Mouse (Mus musculus): Measurements from ENCODE around the gene Dctpp1.
"Not testable (repeated sequence)": the region's sequence is repeated elsewhere in the genome, so short reads cannot be mapped to it uniquely, and the experiment has no call there.

The Dctpp1 gene

DNA sequence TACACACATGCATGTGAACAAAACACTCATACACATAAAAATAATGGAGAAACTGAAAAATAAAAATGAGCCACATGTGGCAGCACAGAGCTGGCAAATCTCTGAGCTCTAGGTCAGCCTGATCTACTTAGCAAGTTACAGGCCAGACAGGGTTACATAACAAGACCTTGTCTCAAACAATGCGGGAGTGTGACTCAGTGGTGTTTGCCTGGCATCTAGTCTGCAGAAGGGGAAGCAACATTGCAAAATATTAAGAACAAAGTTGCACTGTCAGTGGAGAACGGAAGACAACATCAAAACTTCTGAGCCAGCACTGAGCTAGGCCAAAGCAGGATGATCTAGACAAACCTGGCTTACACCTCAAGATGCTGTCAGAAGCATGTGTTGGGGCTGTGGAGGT is 9.7 kb upstream of the Dctpp1 start:
- DNase-seq (ENCODE audit: low spot score in 2 of 2), result no peak

DNA sequence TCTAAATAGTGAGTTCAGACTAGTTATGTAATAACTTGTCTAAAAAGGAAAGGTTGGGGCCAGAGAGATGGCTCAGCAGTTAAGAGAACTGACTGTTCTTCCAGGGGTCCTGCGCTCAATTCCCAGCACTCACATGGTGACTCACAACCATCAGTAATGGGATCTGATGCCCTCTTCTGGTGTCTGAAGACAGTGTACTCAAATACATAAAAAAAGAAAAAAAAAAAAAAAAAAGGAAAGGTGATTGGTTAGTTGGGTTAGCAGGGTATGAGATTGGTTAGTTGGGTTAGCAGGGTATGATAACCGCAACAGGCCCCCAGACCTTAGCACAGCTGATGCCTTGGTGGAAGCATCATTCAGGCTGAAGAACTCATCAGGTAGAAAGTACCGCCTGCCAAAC is 3.0 kb upstream of the Dctpp1 start:
- DNase-seq (ENCODE audit: low spot score in 2 of 2), result no peak

DNA sequence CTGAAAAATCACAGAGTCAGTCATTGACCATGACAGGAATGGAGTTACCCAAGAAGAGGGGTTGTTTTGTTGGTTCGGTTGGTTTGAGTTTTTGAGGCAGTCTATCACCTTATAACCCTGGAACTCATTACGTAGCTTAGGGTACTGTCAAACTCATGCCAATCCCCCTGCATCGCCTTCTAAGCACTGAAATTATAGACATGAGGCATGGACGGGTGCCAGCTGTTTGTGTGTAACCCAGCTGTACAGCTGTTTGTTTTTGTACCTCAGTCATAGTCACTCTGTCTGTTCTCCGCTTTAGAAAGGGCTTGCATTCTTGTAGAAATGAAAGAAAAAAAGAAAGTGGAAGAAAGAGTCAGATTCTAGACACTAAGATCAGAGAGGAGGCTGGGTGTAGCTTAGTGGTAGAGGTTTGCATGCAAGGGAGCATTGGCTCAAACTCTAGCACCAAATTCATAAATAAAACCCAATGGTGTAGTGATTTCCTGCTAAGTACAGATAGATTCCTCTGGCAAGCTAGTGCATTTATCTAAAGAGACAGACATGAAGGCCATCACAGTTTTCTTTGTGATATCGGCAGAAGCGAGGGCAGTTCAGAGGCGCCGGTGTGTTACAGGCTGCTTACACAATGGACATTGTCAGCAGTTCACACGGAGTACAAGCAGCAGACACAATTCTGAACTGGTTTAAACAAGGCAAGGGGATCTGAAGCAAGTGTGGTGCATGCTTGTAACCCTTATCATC is 1.9 kb upstream of the Dctpp1 start:
- no peak for DNase-seq (ENCODE audit: low spot score in 2 of 2)

DNA sequence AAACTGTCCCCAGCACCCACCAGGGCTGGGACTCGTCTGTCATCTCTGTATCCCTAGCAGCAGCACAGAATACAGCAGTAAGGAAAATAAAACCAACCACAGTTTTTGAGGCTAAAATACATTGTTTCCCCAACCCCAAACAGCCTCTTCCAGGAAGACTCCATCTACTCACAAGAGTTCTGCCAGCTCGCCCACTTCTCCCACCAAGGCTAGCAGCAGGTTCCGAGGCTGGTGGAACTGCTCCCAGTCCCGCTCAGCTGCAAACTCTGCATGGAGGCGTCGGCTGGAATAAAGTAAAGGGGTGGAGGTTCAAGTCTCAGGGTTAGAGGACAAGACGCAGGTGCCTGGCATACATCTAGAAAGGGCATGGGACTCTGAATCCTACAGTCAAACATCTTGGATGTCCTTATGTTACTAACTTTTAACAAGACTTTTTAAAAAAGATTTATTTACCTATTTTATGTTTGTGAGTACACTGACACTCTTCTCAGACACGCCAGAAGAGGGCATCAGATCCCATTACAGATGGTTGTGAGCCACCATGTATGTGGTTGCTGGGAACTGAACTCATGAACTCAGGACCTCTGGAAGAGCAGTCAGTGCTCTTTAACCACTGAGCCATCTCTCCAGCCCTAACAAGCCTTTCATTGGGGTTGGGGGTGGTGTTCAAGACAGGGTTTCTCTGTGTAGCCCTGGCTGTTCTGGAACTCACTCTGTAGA is 1.2 kb downstream of the Dctpp1 start:
- no peak for DNase-seq (ENCODE audit: low spot score in 2 of 2)

DNA sequence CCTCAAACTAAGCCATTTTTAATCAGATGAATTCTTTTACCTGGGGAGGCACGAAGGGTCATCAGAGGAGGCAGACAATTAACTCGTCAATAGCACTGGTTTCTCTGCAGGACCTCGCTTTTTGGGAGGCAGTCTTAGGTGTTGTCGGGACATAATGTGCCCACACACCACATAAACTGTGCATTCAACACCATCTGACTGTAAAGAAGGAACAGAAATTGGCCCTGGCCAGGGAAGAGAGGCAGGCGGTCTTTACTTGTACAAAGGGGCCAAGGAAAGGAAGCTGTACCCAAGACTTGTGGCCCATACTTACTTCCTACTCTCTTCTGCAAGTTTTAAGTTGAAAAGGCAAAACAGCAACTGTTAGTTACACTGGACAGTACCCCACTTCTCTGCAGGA is 4.0 kb downstream of the Dctpp1 start:
- DNase-seq (ENCODE audit: low spot score in 2 of 2), result no peak

DNA sequence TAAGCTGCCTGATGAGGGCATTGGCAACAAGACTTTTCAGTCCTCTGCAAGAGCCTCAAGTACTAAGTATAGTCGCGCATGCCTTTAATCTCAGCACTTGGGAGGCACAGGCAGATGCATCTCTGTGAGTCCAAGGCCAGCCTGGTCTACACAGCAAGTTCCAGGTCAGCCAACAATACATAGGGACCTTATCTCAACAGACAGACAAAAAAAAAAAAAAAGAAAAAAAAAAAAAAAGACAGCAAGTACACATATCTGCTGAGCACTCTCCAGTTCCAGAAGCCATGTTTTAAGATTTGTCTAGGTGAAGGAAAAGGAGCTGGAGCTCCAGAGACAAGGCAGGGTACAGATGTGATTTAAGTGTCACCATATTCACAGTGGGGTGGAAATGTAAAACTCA is 4.5 kb downstream of the Dctpp1 start:
- no peak for DNase-seq (ENCODE audit: low spot score in 2 of 2)

DNA sequence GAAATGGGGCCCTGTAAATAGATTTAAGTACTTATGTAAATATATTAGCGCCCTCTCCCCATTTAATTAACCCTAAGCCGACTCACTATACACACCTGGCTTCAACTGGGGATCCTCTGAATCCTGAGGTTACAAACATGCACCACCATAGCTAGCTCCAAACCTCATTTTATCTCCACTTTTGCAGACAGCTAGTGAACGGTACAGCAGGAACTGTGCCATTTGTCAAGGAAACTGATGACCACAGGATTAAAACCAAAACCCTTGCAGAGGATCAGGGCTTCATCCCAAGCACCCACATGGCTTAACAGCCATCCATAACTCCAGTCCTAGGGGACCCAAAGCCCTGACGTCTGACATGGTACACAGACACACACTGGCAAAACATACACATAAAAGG is 5.5 kb downstream of the Dctpp1 start:
- DNase-seq (ENCODE audit: low spot score in 2 of 2), result no peak

DNA sequence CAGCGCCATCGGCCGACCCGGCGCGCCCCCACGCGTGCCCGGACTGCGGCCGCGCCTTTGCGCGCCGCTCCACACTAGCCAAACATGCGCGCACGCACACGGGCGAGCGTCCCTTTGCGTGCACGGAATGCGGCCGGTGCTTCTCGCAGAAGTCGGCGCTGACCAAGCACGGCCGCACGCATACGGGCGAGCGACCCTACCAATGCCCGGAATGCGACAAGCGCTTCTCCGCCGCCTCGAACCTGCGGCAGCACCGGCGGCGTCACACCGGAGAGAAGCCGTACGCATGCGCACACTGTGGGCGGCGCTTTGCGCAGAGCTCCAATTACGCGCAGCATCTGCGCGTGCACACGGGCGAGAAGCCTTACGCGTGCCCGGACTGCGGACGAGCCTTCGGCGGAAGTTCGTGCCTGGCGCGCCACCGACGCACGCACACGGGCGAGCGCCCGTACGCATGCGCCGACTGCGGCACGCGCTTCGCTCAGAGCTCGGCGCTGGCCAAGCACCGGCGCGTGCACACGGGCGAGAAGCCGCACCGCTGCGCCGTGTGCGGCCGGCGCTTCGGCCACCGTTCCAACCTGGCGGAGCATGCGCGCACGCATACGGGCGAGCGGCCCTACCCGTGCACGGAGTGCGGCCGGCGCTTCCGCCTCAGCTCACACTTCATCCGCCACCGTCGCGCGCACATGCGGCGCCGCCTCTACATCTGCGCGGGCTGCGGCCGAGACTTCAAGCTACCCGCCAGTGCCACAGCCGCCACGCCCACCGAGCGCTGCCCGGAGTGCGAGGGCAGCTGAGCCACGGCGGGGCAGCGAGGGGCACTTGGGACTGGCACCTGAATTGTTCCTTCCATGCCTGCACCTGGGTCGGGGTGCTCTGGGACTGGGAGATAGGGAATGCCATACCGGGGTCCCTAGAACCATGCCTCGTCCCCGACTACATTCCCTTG is 6.4 kb downstream of the Dctpp1 start:
- peak; percentile 90 to 93 for DNase-seq (ENCODE audit: low spot score in 2 of 2)

DNA sequence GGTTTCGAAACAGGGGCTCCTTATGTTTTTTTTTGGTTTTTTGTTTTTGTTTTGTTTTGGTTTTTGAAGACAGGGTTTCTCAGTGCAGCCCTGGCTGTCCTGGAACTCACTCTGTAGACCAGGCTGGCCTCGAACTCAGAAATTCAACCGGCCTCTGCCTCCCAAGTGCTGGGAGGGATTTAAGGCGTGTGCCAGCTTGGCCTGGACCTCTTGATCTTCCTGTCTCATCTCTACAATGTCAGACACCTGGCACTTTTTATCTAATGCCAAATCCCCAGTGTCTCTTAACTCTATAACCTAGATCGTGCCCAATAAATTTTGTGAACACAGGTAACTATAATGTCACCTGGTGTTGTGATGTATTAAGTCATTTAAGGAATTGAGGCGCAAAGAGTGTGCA is 7.2 kb downstream of the Dctpp1 start:
- DNase-seq (ENCODE audit: low spot score in 2 of 2), result no peak

DNA sequence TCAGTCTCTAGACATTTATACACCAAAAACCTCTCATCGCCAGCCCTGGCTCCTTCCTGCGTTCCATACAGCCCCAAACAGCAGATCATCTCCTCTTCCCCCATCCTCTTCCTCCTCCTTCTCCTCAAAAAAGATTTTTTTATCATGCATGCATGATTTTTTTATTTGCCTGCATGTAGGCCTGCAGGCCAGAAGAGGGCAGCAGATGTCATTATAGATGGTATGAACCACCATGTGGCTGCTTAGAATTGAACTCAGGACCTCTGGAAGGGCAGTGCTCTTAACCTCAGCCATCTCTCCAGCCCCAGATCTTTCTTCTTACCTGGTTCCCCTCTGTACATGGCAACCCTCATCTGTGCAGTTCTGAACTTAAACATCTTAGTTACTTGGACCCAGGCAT is 8.1 kb downstream of the Dctpp1 start:
- DNase-seq (ENCODE audit: low spot score in 2 of 2), result no peak

DNA sequence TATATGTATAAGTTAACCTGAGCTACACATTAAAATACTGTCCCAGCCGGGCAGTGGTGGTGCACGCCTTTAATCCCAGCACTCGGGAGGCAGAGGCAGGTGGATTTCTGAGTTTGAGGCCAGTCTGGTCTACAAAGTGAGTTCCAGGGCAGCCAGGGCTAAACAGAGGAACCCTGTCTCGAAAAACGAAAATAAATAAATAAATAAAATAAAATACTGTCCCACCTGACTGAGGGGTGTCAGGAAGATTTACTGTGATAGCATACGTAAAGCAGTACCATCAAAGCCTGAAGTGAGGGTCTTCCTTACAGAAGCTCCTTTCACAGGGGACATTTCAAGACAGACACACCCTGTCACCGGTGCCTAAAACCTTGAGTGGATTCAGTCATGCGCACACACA is 10.0 kb downstream of the Dctpp1 start:
- DNase-seq (ENCODE audit: low spot score in 2 of 2), result not testable (repeated sequence)

DNA sequence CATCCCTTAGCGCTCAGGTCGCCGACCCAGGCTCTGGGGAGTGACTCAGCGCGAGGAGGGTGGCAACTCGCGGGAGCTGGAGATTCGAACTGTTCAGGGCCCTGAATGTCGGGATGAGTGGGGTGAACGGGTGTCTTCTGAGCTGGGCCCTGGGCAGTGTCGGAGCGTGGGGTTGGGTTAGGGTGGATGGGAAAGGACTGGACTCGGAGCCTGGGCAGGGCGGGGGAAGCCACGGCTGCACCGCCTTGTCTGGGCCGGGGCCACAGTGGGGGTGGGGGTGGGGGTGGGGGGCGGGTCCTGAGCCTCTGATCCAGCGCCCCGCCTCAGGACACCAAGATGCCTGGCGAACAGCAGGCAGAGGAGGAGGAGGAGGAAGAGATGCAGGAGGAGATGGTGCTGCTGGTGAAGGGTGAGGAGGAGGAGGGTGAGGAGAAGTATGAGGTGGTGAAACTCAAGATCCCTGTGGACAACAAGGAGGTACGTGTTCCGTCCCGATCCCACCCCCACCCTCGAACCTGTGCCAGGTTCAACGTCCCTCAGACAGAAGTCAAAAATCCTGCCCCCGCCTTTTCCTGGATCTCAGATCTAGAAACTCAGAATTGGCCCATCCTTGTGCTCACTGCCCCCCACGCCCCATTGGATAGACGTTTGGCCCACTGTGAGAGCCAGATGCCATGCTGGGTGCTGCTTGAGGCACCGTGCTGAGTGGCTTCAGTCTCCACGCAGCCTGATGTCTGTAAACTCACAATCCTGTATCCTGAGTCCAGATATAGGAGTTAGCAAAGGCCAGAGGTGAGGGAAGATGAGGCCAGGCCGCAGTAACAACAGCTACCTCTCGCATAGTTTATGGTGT is 15.6 kb downstream of the Dctpp1 start:
- no peak for DNase-seq (ENCODE audit: low spot score in 2 of 2)

DNA sequence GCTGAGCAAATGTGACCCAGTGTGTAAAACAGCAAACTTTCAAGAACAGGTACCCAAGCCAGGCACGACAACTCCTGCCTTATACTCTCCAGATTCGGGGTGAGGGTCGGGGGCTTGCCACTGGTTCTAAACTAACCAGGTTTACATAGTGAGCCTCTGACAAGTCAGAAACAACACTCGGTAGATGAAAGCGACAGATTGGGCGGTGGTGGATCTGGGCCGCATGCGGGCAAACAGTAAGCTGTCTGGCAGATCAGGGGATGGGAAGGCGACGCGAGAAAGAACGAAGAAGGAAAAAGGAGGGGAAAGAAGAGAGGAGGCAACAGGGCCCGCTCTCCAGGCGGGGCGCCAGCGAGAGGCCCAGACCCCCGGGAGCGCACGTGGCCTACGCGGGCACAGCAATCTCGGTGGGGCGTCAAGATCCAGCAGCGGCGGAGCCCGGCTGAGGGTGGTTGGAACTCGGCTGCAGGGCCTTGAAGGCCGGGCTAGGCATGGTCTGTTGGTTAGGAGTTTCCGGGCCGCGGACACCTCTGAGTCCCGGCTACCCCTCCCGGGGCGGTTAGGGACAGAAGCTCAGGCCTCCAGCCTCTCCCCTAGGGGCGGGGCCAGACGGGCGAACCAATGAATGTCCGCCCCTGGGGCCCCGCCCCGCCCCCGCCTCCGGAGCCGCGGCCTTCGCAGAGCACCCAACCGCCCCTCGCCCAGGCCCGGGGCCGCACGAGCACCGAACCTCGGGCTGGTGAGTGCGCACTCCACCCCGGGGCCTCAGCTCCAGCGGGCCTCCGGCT is 16.4 kb downstream of the Dctpp1 start, which contains the start of gene Zfp771:
Zfp771 (plus strand) TSS at position 405 of the 788 bp plus-strand sequence.
- peak; percentile 78 to 93 for DNase-seq (ENCODE audit: low spot score in 2 of 2)

DNA sequence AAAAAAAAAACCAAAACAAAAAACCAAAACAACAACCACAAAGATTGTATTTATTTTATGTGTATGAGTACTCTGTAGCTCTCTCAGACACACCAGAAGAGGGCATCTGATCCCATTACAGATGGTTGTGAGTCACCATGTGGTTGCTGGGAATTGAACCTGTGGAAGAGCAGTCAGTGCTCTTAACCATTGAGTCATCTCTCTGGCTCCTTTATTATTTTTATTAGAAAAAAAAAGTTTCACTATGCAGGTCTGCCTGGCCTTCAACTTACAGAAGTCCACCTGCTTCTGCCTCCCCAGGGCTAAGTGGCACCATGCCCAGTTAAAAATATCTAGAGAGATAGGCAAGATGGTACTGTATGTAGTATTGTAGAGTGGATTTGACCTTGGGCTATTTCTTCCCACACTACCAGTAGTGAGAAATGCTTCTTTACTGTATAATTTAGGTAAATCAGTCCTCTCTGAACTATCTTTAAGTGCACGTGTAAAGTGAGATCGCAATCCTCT is 17.1 kb downstream of the Dctpp1 start:
- DNase-seq (ENCODE audit: low spot score in 2 of 2), result no peak

DNA sequence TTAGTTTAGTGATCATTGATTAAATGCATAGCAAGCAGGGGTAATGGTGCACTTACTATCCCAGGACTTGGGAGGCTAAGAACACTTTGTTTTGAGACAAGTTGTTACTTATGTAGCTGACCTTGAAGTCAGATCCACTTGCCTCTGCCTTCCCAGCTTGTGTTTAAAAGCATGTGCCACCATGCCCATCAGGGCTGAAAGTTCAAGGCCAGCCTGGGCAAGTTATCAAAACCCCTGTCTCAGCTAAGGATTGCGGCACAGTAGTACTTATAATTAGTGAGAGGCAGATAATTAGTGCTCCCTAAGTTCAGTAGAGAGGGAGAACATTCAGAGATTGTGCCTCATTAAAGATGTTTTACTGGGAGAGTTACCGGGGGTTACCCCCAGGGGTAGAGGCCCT is 25.7 kb downstream of the Dctpp1 start:
- no peak for DNase-seq (ENCODE audit: low spot score in 2 of 2)

DNA sequence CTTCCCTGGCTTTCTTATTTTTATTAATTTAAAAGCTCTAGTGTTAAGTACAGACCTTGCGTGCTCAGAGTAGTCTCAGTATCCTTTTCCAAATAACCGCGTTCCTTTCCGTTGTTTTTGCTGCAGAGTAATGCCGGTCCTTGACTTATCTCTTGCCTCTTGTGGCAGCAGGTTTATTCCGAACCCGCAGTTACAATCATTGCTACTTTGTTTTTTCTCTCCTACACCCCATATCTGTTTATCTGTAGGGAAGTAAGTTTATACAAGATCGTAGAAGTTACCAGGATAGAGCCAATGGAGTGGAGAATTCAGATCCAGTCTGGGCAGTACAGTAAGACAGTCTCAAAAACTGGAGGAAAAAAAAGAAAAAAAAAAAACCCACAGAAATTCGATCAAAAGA is 26.7 kb downstream of the Dctpp1 start:
- DNase-seq (ENCODE audit: low spot score in 2 of 2), result no peak

DNA sequence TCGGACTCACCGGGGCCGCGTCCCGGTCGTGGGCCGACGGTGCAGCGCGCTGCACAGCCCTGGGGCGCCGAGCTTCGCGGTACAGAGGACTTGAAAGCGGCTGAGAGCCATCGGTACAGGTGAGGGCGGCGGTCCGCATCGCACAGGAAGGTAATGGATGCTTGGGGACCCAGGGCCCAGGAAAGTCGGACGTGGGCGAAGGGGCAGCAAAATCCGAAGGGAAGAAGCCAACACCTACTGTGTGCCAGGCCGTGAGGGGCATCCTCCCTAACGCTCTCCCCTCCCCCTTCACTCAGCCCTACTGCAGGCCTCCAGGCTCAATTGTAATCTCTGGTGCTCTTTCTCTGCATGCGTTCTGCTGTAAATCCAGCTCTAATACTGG is 27.1 kb downstream of the Dctpp1 start:
- no peak for DNase-seq (ENCODE audit: low spot score in 2 of 2)

DNA sequence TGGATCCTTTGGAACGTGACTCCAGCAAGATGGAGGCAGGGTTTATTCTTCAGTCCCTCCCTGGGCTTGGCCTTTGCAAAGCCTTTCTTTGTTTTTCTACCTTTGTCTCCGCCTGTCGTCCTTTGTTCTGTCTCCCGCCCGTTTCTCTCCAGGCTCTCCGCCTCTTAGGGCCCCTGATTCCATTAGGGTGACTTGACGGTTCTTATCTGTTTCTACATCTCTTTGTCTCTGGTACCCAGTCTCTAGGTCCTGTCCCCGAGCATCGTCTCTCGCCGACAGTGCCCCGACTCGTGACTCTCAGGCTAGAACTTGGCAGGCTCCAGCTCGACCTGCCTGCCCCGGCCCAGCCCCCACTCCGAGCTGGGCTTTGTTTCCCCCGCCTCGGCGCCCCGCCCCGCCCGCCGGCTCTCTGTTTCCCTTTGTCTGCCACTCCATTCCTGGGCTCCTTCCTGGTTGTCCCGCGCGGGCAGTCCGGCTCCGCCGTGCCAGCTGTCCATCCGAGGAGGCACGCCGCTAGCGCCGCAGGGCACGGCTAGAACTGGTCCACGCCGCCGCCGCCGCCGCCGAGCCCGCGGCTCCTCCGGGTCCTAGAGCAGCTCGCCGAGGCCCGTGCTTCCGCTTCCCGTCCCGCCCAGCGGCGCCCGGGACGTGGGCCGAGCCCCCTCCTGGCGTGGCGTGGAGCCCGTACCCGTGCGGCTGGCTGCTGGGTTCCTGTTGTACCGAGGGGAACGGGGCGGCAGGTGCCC is 27.7 kb downstream of the Dctpp1 start, which contains the start of the genes Zfp553 and Sept1:
Zfp553 (plus strand) TSS at position 440 of the 746 bp plus-strand sequence.
Sept1 (minus strand) TSS at position 509 of the 746 bp plus-strand sequence.
- DNase-seq (ENCODE audit: low spot score in 2 of 2), result peak in 1 of 2 experiments; percentile 71

Measured in left cerebral cortex, adult 9 months (tissue).